Mouse (Mus musculus) hindbrain, embryonic 15.5 days (tissue): ENCODE measurements around the gene Cdh16. TPM values are rescaled to one million over a fixed set of nuclear protein-coding genes. Genes with fewer than 3 reads are reported as not detected.

Source experiments
- ATAC-seq: fragments of 200-750 bp; cut with Nextera tagmentation; 2 replicates; pipeline ENCODE4 v1.8.0; 2017; ENCODE audit warnings: low read depth, moderate number of reproducible peaks, moderate TSS enrichment; ENCODE audit not compliant: low FRiP score
- H3K27ac ChIP-seq: fragments of 300-500 bp; sonication (generic); replicated peaks from 2 replicates; pipeline ENCODE4 v1.5.1; 2015; ENCODE audit warnings: mild to moderate bottlenecking, inconsistent platforms
- H3K27me3 ChIP-seq: fragments of 300-500 bp; sonication (generic); 2 replicates; pipeline ENCODE4 v1.6.1; 2015; ENCODE audit warnings: control low read depth, inconsistent platforms
- H3K36me3 ChIP-seq: fragments of 300-500 bp; sonication (generic); 2 replicates; pipeline ENCODE4 v1.6.1; 2015; ENCODE audit warnings: control low read depth, inconsistent platforms
- H3K4me1 ChIP-seq: fragments of 300-500 bp; sonication (generic); replicated peaks from 2 replicates; pipeline ENCODE4 v1.6.1; 2015; ENCODE audit warnings: control low read depth, inconsistent platforms
- H3K4me2 ChIP-seq: fragments of 300-500 bp; sonication (generic); 2 replicates; pipeline ENCODE4 v1.6.1; 2015; ENCODE audit warnings: moderate library complexity, mild to moderate bottlenecking, inconsistent platforms
- H3K4me3 ChIP-seq: fragments of 300-500 bp; sonication (generic); 2 replicates; pipeline ENCODE4 v1.5.1; 2015; ENCODE audit warnings: mild to moderate bottlenecking, inconsistent platforms
- H3K9ac ChIP-seq: fragments of 300-500 bp; sonication (generic); 2 replicates; pipeline ENCODE4 v1.6.1; 2015; ENCODE audit warnings: inconsistent platforms
- H3K9me3 ChIP-seq: fragments of 300-500 bp; sonication (generic); 2 replicates; pipeline ENCODE4 v1.6.1; 2016; ENCODE audit warnings: control low read depth, inconsistent platforms
- WGBS: fragments of 180-500 bp; shearing (Covaris S2); methylation state at CpG from one replicate; pipeline ENCODE4 v1.1.7; 2015; 5-methylcytosine and 5-hydroxymethylcytosine counted together
- polyA plus RNA-seq: library from polyadenylated mRNA; unstranded; fragments of >200 nt; fragmentation: Nextera tagmentation; extraction: Ambion mirVana; gene quantifications from 2 replicates; pipeline ENCODE4 v1.2.1, GENCODE M21; 2015

Gene Cdh16
- polyA plus RNA-seq, 1 experiment from 2014 or later, result not detected

DNA sequence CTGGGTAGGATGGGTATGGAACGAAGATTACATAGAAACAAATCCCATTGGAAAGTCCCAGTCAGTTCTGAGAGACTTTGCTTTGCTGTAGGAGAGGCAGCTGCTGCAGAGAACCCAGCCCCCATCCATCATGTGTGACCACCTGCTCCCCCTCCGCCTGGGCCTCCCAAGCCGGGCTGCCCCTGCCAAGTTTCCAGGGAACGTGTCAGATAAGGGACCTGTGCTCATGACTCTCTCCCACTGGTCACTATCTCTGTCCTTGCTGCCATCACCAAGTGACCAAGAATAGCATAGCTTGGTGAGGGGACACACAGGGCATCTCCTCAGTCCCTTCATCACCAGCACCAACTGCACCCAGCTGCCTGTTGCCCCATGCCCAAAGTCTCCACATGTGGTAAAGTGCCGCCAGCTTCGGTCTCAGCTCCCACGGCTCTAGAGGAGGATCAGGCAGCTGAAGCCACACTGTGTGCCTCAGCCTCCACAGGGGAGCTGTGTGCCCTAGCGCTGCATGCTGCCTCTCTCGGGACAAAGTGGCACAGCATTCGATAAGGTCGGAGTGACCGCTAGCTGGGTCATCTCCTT, 13.9 kb downstream of the Cdh16 start:
- H3K27ac ChIP-seq, result no peak overlapping the region
- H3K4me3 ChIP-seq, result no peak overlapping the region
- H3K27me3 ChIP-seq, result no peaks in the 10 kb centered on the region
- 73% methylated on average over 12 of the region's 12 CpGs for WGBS
- no peak for ATAC-seq
- H3K9me3 ChIP-seq, result no peaks in the 10 kb centered on the region
- H3K36me3 ChIP-seq, result no peaks in the 10 kb centered on the region
- no peaks in the 10 kb centered on the region for H3K4me1 ChIP-seq
- H3K9ac ChIP-seq, result no peak overlapping the region
- H3K4me2 ChIP-seq, result no peak overlapping the region

- no peak overlapping the region for H3K4me3 ChIP-seq
- ATAC-seq, result no peak
- 68% methylated on average over 8 of the region's 8 CpGs for WGBS
These were observed 15.0 kb downstream of the Cdh16 start for GRCm38 (mm10) chr8:104609222-104609621.

GRCm38 (mm10) chr8:104607944-104608343, 16.3 kb downstream of the Cdh16 start:
- no peak overlapping the region for H3K9ac ChIP-seq
- H3K27me3 ChIP-seq, result no peaks in the 10 kb centered on the region
- H3K4me3 ChIP-seq, result no peak overlapping the region
- H3K4me1 ChIP-seq, result no peaks in the 10 kb centered on the region; the same call in 1 of the 2 replicates
- ATAC-seq, result no peak
- no peak overlapping the region for H3K27ac ChIP-seq
- WGBS, result 84% methylated on average over 2 of the region's 2 CpGs
- H3K4me2 ChIP-seq, result no peak overlapping the region
- H3K9me3 ChIP-seq, result no peaks in the 10 kb centered on the region
- H3K36me3 ChIP-seq, result no peaks in the 10 kb centered on the region

More at GRCm38 (mm10) chr8:104609222-104609621, 15.0 kb downstream of the Cdh16 start:
- Histone ChIP-seq H3K27ac (no peak overlapping the region), H3K9me3 (no peaks in the 10 kb centered on the region), H3K27me3 (no peaks in the 10 kb centered on the region), H3K36me3 (no peaks in the 10 kb centered on the region), H3K9ac (no peak overlapping the region), H3K4me1 (no peaks in the 10 kb centered on the region), H3K4me2 (no peak overlapping the region)

DNA sequence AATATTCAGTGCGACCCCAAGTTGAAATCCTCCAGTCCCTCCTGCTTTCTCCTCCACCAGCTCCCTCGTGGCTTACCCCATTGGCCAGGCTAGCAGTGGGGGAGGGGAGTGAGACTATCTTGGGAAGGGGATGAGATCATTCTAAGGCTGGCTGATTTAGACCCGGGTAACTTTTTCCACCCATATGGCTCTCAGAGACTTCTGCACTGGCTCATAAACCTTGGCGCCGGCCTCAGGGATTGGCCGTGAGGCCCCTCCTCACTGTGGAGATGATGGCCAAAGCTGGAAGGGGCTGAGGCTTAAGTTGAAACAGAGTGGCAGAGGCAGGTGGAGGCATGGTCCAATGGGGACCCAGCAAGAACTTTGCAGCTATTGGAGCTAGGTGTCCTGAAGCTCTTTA, 17.9 kb downstream of the Cdh16 start:
- no peak overlapping the region for H3K4me2 ChIP-seq
- no peak for ATAC-seq
- 58% methylated on average over 6 of the region's 6 CpGs for WGBS
- no peak overlapping the region for H3K9ac ChIP-seq
- peaks cover 9% of the 10 kb centered on the region; the same call in 1 of the 2 replicates for H3K4me1 ChIP-seq
- no peak overlapping the region for H3K4me3 ChIP-seq
- H3K27ac ChIP-seq, result no peak overlapping the region
- no peaks in the 10 kb centered on the region for H3K9me3 ChIP-seq
- no peaks in the 10 kb centered on the region for H3K36me3 ChIP-seq
- peaks cover 6% of the 10 kb centered on the region; the same call in 1 of the 2 replicates for H3K27me3 ChIP-seq

- Histone ChIP-seq H3K27me3 (peaks cover 6% of the 10 kb centered on the region; the same call in 1 of the 2 replicates), H3K4me3 (no peak overlapping the region), H3K27ac (no peak overlapping the region), H3K4me2 (no peak overlapping the region; the same call in 1 of the 2 replicates), H3K36me3 (no peaks in the 10 kb centered on the region), H3K9ac (no peak overlapping the region), H3K9me3 (no peaks in the 10 kb centered on the region), H3K4me1 (peaks cover 9% of the 10 kb centered on the region; the same call in 1 of the 2 replicates)
- 72% methylated on average over 4 of the region's 4 CpGs for WGBS
- no peak for ATAC-seq
These were observed 21.0 kb downstream of the Cdh16 start for GRCm38 (mm10) chr8:104603245-104603593.

- H3K36me3 ChIP-seq, result no peaks in the 10 kb centered on the region
- WGBS, result 19% methylated on average over 21 of the region's 21 CpGs
- H3K4me2 ChIP-seq, result peak overlapping the region; percentile 63
- peak; percentile 94 for ATAC-seq
- H3K4me3 ChIP-seq, result peak overlapping the region; percentile 25
- H3K9me3 ChIP-seq, result no peaks in the 10 kb centered on the region
- peaks cover 6% of the 10 kb centered on the region; the same call in 1 of the 2 replicates for H3K27me3 ChIP-seq
- H3K4me1 ChIP-seq, result peaks cover 9% of the 10 kb centered on the region; the same call in 1 of the 2 replicates
- H3K9ac ChIP-seq, result peak overlapping the region; percentile 5; the same call in 1 of the 2 replicates
- H3K27ac ChIP-seq, result no peak overlapping the region
These were observed 21.5 kb downstream of the Cdh16 start for GRCm38 (mm10) chr8:104602468-104603244.

- ATAC-seq, result 0 out of 2 replicates have a peak, but pooled peaks have one; percentile 27
- Histone ChIP-seq H3K9ac (peak overlapping the region; percentile 5; the same call in 1 of the 2 replicates), H3K4me2 (peak overlapping the region; percentile 63), H3K36me3 (no peaks in the 10 kb centered on the region), H3K4me3 (peak overlapping the region; percentile 25), H3K27ac (no peak overlapping the region), H3K4me1 (peaks cover 9% of the 10 kb centered on the region; the same call in 1 of the 2 replicates), H3K27me3 (peaks cover 6% of the 10 kb centered on the region; the same call in 1 of the 2 replicates), H3K9me3 (no peaks in the 10 kb centered on the region)
- under 1% methylated on average over 12 of the region's 12 CpGs for WGBS
These were observed 22.2 kb downstream of the Cdh16 start for GRCm38 (mm10) chr8:104601941-104602371.

DNA sequence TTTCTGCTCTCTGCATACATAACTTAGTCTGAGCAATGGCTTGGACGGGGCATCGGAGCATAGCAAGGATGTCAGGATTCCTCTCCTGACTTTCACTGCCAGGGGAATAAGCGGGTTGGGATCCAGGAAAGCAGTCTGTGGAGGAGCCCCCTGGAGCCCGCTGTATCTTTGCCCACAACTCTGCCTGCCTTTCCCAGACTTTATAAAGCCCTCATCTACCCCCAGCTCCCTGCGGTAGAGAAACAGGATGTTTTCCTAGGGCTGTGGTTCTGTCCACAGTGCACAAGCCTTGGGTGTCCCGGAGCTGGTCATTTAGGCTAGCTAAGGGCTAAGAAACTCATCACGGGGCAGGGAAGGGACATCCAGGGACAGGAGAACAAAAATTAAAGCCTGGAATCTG, 22.8 kb downstream of the Cdh16 start:
- no peak overlapping the region for H3K4me3 ChIP-seq
- H3K4me2 ChIP-seq, result peak overlapping the region; percentile 63; the same call in 1 of the 2 replicates
- no peaks in the 10 kb centered on the region for H3K9me3 ChIP-seq
- ATAC-seq, result no peak
- no peaks in the 10 kb centered on the region for H3K36me3 ChIP-seq
- H3K27ac ChIP-seq, result no peak overlapping the region
- peaks cover 9% of the 10 kb centered on the region; the same call in 1 of the 2 replicates for H3K4me1 ChIP-seq
- peaks cover 6% of the 10 kb centered on the region; the same call in 1 of the 2 replicates for H3K27me3 ChIP-seq
- H3K9ac ChIP-seq, result no peak overlapping the region
- 25% methylated on average over 7 of the region's 7 CpGs for WGBS

DNA sequence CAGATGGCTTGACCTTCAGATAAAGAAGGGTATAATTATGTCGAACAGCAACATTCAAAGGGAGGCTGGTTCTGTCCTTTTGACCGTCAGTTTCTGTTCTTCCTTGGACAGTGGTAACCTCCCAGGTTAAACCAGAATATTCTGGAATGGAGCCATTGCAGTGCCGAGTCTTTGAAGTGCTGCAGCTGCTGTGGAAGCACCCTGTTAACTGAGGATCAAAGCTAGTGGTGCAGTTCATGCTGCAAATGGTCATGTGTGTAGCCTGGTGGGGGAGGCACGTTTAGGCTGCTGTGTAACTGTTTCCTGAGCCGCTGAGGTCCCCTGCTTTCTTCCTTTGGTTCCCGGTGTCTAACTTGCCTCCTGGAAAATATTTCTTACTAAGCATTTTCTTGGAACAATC, 25.7 kb downstream of the Cdh16 start:
- H3K4me2 ChIP-seq, result no peak overlapping the region
- peaks cover 6% of the 10 kb centered on the region; the same call in 1 of the 2 replicates for H3K27me3 ChIP-seq
- H3K36me3 ChIP-seq, result peaks cover 15% of the 10 kb centered on the region
- H3K4me1 ChIP-seq, result peaks cover 9% of the 10 kb centered on the region; the same call in 1 of the 2 replicates
- 67% methylated on average over 6 of the region's 6 CpGs for WGBS
- H3K27ac ChIP-seq, result no peak overlapping the region
- H3K4me3 ChIP-seq, result no peak overlapping the region
- no peaks in the 10 kb centered on the region for H3K9me3 ChIP-seq
- ATAC-seq, result no peak
- H3K9ac ChIP-seq, result no peak overlapping the region

- no peak overlapping the region for H3K27ac ChIP-seq
- H3K27me3 ChIP-seq, result peaks cover 6% of the 10 kb centered on the region; the same call in 1 of the 2 replicates
- peaks cover 10% of the 10 kb centered on the region; the same call in 1 of the 2 replicates for H3K4me1 ChIP-seq
- ATAC-seq, result no peak
- peaks cover 15% of the 10 kb centered on the region for H3K36me3 ChIP-seq
- no peaks in the 10 kb centered on the region for H3K9me3 ChIP-seq
- WGBS, result 79% methylated on average over 6 of the region's 6 CpGs
- H3K4me2 ChIP-seq, result no peak overlapping the region
- H3K9ac ChIP-seq, result no peak overlapping the region
- no peak overlapping the region for H3K4me3 ChIP-seq
These were observed 26.5 kb downstream of the Cdh16 start for GRCm38 (mm10) chr8:104597656-104598055.

DNA sequence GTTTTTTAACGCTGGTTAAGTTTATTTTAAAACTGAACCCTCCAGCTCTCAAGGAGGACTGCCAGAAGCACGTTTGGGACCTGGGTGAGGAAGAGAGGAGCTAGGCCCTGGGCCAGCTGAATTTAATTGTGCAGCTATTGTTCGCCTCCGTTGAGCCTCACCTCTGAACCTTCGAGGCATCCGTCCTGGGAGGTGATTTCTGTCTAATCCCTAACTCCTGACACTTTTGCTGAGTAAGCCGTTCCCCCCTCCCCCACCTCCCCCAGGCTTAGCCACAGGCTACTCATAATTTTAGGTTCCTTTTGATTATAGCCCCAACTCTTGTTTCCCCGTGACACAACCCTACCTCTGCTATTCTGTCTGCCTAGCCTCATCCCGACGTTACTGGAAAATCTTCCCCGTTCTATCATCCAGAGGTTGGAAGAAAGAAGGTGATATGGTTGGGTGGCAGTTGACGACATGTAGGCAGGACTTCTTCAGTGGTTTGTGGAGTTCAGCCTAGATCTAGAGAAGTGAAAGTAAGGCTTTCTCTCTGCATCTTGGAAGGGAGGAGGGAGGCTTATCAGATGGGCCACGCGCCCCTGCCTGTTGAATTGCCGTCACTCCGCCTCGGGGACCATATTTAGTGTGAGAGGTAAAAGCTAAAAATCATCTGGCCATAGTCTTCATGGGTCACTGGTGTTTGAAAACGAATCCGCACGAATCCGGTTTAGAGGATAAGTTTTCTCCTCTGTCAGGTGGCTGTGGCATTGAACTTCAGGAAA, 28.2 kb downstream of the Cdh16 start:
- Histone ChIP-seq H3K4me2 (no peak overlapping the region), H3K4me3 (no peak overlapping the region), H3K36me3 (peaks cover 15% of the 10 kb centered on the region), H3K9ac (no peak overlapping the region), H3K4me1 (peaks cover 12% of the 10 kb centered on the region), H3K9me3 (no peaks in the 10 kb centered on the region), H3K27me3 (no peaks in the 10 kb centered on the region), H3K27ac (no peak overlapping the region)
- ATAC-seq, result no peak
- 88% methylated on average over 21 of the region's 21 CpGs for WGBS
